Mouse (Mus musculus): ENCODE data around the gene Plcl1. TPM values are rescaled to one million over a fixed set of nuclear protein-coding genes. Genes with fewer than 3 reads are reported as not detected.
A peak's percentile ranks its signal among the peaks of the same experiment; 100 is the strongest.

Gene Plcl1
- total RNA-seq, 1 experiment from 2014 or later = 1.5 TPM

- no peak for ATAC-seq (replicated peaks; ENCODE audit: insufficient number of reproducible peaks, low FRiP score, low TSS enrichment, poor library complexity, severe bottlenecking)
These were observed 259.6 kb downstream of the Plcl1 start for GRCm38 (mm10) chr1:55665137-55665827.

- ATAC-seq (replicated peaks; ENCODE audit: insufficient number of reproducible peaks, low FRiP score, low TSS enrichment, poor library complexity, severe bottlenecking) = peak; percentile 70
These were observed 260.3 kb downstream of the Plcl1 start for GRCm38 (mm10) chr1:55665828-55666673.

GRCm38 (mm10) chr1:55666798-55667197 lies 261.1 kb downstream of the Plcl1 start:
- no peak for ATAC-seq (replicated peaks; ENCODE audit: insufficient number of reproducible peaks, low FRiP score, low TSS enrichment, poor library complexity, severe bottlenecking)

GRCm38 (mm10) chr1:55668622-55669237 lies 263.0 kb downstream of the Plcl1 start:
- no peak for ATAC-seq (replicated peaks; ENCODE audit: insufficient number of reproducible peaks, low FRiP score, low TSS enrichment, poor library complexity, severe bottlenecking)

GRCm38 (mm10) chr1:55682676-55683075 lies 277.0 kb downstream of the Plcl1 start:
- no peak for ATAC-seq (replicated peaks; ENCODE audit: insufficient number of reproducible peaks, low FRiP score, low TSS enrichment, poor library complexity, severe bottlenecking)

- ATAC-seq (replicated peaks; ENCODE audit: insufficient number of reproducible peaks, low FRiP score, low TSS enrichment, poor library complexity, severe bottlenecking) = no peak
These were observed 280.5 kb downstream of the Plcl1 start for GRCm38 (mm10) chr1:55686261-55686660.

GRCm38 (mm10) chr1:55693636-55694220 lies 288.0 kb downstream of the Plcl1 start:
- ATAC-seq (replicated peaks; ENCODE audit: insufficient number of reproducible peaks, low FRiP score, low TSS enrichment, poor library complexity, severe bottlenecking) = no peak

GRCm38 (mm10) chr1:55696206-55696605 lies 290.5 kb downstream of the Plcl1 start:
- no peak for ATAC-seq (replicated peaks; ENCODE audit: insufficient number of reproducible peaks, low FRiP score, low TSS enrichment, poor library complexity, severe bottlenecking)

GRCm38 (mm10) chr1:55699393-55699970 lies 293.8 kb downstream of the Plcl1 start:
- ATAC-seq (replicated peaks; ENCODE audit: insufficient number of reproducible peaks, low FRiP score, low TSS enrichment, poor library complexity, severe bottlenecking) = no peak

GRCm38 (mm10) chr1:55700016-55700415 lies 294.3 kb downstream of the Plcl1 start:
- no peak for ATAC-seq (replicated peaks; ENCODE audit: insufficient number of reproducible peaks, low FRiP score, low TSS enrichment, poor library complexity, severe bottlenecking)

- no peak for ATAC-seq (replicated peaks; ENCODE audit: insufficient number of reproducible peaks, low FRiP score, low TSS enrichment, poor library complexity, severe bottlenecking)
These were observed 295.0 kb downstream of the Plcl1 start for GRCm38 (mm10) chr1:55700726-55701125.

- no peak for ATAC-seq (replicated peaks; ENCODE audit: insufficient number of reproducible peaks, low FRiP score, low TSS enrichment, poor library complexity, severe bottlenecking)
These were observed 295.9 kb downstream of the Plcl1 start for GRCm38 (mm10) chr1:55701601-55702000.

GRCm38 (mm10) chr1:55702106-55702505 lies 296.4 kb downstream of the Plcl1 start:
- ATAC-seq (replicated peaks; ENCODE audit: insufficient number of reproducible peaks, low FRiP score, low TSS enrichment, poor library complexity, severe bottlenecking) = no peak

GRCm38 (mm10) chr1:55704707-55705106 lies 299.0 kb downstream of the Plcl1 start:
- no peak for ATAC-seq (replicated peaks; ENCODE audit: insufficient number of reproducible peaks, low FRiP score, low TSS enrichment, poor library complexity, severe bottlenecking)

- no peak for ATAC-seq (replicated peaks; ENCODE audit: insufficient number of reproducible peaks, low FRiP score, low TSS enrichment, poor library complexity, severe bottlenecking)
These were observed 299.5 kb downstream of the Plcl1 start for GRCm38 (mm10) chr1:55705173-55705572.

- ATAC-seq (replicated peaks; ENCODE audit: insufficient number of reproducible peaks, low FRiP score, low TSS enrichment, poor library complexity, severe bottlenecking) = no peak
These were observed 300.0 kb downstream of the Plcl1 start for GRCm38 (mm10) chr1:55705756-55706155.

GRCm38 (mm10) chr1:55706933-55707332 lies 301.2 kb downstream of the Plcl1 start:
- ATAC-seq (replicated peaks; ENCODE audit: insufficient number of reproducible peaks, low FRiP score, low TSS enrichment, poor library complexity, severe bottlenecking) = no peak

GRCm38 (mm10) chr1:55717283-55717803 lies 311.6 kb downstream of the Plcl1 start:
- ATAC-seq (replicated peaks; ENCODE audit: insufficient number of reproducible peaks, low FRiP score, low TSS enrichment, poor library complexity, severe bottlenecking) = no peak

- ATAC-seq (replicated peaks; ENCODE audit: insufficient number of reproducible peaks, low FRiP score, low TSS enrichment, poor library complexity, severe bottlenecking) = no peak
These were observed 319.7 kb downstream of the Plcl1 start for GRCm38 (mm10) chr1:55725428-55725827.
